Mouse (Mus musculus) heart, adult 11 months (tissue): ENCODE measurements around the gene Tnp1.

Source experiments
- DNase-seq: peaks from one replicate; pipeline ENCODE4 v3.0.0; 2022

Tnp1 gene

DNA sequence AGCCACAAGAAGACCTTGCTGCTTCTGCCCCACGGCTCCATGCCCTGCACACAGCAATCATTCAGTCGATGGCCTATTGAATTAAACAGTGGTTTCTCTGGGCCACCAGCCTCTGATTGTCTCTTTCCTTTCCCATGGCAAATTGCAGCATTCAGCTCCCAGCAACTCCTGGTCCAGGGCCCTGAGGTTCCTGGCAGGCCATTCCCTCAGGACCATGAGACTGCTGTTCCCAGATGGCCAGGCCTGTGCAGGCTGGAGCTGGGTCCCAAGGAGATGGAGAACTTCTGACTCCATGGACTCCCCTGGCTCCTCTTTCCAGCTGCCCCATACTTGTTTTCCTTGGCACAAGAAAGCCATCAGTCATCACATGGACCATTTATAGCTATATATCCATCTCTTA is 10.8 kb downstream of the Tnp1 start:
- DNase-seq, result peak; percentile 96

DNA sequence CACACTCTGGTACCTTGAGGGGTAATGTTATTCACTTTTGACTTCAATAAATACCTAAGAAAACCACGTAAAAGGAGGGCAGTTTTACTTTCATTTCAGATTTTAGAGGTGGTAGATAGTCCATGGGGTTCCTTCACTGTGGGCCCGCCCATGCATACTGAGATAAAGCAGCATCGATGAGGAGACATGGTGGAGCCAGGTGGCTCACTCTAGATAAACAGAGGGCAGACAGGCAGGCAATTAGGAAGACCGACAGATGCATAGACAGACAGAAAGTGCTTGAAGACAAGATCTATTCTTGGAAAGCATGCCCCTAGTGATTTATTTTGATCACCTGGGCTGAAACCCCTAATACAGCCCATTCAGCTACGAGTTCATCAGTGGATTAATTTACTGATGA is 13.1 kb downstream of the Tnp1 start:
- DNase-seq, result peak; percentile 41

DNA sequence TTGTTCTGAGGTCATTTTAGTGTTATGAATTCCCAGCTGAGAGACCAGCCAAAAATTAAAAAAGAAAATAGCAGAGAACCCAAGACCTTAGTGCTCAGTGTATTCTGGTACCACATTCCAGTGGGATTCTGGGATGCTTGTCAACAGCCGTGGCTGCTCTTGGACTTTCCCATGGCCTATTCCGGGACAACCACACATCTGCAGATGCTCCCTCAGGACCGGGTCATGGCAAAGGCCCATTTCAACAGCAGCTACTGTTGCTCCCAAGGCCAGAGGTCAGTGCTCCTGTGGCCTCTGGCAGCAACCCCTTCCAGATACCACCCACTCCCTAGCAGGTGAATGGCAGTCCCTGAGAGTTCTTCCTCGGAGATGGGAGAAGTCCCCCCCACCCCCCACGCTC is 13.7 kb downstream of the Tnp1 start:
- DNase-seq, result peak; percentile 96

DNA sequence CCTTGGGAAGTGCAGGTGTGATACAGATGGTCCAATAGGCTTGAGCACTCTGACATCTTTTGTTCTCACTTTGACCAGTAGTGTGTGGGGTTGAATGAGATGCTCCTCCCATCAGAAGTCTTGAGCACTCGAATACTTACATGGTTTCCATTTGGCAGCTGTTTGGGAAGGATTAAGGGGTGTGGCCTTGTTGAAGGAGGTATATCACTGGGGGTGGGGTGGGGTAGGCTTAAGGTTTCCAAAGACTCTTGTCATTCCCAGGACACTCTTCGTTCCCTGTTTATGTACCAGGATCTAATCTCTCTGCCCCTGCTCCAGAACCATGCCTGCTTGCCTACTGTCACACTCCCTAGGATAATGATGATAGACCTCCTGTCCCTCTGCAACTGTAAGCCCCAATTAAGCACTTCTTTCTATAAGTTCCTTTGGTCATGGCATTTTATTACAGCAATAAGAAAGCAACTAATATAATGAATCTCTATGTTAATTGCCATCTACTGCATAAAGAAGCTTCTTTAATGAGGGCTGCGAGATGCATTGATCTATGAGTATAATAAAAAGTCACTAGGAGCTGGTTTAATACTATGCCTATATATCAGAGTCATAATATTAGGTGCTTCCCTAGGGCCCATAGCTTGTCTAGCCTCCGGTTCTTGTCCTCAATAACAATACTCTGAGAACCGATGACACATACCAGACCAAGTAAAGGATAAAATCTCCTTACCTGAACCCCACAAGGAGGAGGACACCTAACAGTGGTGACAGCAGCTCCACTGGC is 20.8 kb downstream of the Tnp1 start:
- peak; percentile 52 for DNase-seq

DNA sequence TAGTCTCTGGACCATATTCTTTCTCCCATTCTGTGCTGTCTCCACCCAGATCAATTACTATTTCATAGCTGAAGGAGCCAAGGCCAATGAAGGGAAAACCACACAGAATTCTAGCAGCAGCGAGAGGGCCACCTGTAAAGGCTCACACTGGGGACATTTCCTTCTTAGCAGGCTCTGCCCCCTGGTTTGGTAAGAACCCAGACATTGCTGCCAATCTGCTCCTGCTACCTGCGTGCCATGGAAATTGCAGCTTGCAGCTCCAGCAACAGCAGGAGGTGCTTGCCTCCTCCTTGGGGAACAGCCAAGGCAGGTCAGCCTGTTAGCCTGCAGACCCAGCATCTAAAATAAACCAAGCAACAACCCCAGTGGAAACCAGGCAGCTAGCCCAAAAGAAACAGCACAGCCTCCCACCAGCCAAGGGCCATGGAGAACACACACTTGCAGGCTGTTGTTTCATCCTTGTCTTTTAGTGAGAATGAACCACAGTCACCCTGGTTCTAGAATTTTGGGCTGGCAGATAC is 22.7 kb downstream of the Tnp1 start:
- DNase-seq, result peak; percentile 91

DNA sequence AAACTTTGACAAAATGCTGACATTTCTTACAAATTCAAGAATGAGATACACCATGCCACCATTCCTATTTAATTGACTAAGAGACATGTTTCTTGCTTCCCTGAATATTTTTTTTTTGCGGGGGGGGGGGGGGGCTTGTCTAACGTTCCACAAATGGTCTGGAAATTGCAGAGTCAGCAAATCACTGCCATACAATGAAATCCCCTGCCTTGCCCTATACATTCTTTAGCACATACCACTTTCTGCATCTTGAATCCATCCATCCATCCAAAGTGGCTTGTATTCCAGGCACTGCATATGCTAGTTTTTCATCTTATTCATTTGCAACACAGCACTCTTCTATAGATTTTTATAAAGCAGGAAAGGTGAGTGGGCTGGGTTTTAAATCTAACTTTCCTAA is 23.5 kb downstream of the Tnp1 start:
- no peak for DNase-seq

DNA sequence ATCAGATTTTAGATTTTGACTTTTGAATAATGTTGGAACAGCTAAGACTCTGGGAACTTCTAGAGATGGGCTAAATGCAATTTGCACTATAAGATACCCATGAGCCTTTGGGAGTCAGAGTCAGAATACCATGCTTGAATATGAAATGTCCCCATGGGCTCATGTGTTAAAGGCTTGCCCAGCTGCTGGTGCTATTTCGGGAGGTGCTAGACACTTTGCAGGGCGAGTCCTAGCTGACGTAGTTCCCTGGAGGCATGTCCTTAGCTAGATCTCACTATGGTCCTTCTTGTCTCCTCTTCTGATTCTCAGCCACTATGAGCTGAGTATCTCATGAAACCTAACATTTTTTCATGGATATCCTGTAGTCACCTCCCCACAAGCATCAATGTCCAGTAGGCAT is 26.8 kb downstream of the Tnp1 start:
- DNase-seq, result peak; percentile 91

DNA sequence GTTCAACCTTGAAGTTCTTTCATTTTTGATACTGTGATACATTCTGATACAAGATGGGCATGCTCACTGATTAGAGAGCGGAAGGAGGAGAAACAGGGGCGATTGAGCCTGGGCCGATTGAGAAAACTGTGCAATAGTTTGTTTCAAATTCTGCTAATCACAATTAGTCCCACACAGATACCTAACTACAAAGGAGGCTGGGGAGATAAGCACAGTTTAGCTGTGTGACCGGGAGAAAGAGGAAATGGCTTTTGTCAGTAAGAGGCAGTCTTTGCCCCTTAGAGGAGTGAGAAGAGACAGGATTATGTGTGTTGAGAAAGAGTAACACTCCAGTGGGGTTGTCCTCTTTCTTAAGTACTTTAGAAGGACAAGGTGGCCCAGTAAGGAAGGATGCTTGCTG is 29.0 kb downstream of the Tnp1 start:
- DNase-seq, result peak; percentile 9

DNA sequence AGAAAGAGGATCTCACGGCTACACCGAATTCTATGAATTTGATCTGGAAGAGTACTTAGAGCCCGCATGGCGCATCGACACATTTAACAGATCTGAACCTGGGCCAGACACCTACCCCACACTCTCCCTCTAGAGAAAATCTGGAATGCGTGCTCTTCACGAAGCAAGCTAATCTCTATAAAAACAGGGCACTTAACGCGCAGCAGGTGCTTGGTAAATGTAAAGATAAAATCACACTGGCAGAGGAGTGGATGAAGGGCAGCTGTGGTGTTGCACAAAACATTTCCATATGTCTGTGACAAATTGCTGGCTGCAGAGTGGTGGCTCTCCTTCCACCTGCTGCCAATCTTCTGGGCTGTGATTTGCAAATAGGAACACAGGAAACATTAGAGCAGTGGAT is 36.8 kb downstream of the Tnp1 start:
- no peak for DNase-seq

DNA sequence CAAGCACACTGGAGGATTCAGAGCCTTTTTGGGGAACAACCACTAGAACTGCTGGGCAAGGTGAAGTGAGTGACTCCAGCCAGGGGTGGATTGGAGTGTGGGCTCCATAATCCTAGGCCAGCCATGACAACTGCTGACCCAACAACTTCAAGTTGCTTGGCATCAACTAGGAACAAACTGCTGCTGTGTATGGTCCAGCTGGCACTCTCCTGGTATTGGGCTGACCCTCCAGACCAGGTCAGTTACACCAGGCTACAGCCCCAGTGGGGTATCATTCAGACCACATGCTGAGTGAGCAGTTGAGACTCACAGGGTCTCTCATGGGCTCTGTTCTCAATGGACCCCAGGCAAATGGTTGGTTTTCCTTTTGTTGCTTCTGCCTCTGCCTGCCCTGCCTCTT is 41.5 kb downstream of the Tnp1 start:
- DNase-seq, result peak; percentile 57

DNA sequence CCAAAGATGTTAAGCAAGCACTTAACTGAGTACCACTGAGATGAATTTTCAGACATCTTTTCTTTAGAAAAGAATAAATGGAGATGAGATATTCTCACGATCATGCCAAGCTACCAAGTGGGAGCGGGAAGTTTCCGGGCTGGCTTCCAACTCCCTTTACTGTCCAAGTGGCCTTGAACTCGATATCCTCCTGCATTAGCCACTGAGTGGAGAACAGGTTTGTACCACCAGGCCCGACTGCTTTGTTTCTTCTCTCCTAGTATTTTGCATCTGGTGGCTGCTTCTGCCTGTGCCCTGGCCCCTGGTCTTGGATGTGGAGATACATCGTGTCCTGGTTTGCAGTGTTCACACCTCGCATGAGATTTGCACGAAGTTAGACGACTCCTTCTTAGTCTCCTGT is 45.2 kb downstream of the Tnp1 start:
- DNase-seq, result peak; percentile 72

DNA sequence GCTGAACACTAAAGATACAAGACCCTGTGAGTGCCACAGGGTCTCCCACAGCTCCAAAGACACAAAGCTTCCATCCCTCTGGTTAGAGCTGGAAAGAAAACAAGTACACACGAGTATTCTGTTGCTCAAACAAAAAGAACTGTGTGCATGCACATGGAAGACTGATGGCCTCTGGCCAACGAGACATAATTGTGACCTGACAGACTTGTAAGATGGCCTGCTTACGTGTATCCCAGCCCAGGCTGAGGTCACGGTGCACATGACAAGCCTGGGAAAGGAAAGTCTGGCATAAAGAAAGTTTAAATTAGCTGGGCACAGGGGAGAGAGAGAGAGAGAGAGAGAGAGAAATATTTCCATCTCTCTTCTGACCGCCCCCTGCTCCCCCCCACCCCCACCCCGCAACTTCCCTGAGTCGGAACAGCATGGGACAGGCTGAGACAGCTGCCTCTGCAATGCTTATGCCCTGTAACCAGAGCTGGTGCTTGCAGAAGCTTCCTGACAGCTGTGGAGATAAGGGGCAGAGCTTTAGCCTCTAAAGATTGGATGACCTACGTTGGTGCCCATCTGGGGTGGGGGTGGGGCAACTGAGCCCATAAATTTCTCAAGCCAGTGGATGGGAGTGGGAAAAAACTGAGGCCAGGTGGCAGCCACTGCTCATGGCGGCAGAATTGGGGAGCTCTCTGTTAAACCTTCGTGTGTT is 46.4 kb downstream of the Tnp1 start:
- DNase-seq, result peak; percentile 95

DNA sequence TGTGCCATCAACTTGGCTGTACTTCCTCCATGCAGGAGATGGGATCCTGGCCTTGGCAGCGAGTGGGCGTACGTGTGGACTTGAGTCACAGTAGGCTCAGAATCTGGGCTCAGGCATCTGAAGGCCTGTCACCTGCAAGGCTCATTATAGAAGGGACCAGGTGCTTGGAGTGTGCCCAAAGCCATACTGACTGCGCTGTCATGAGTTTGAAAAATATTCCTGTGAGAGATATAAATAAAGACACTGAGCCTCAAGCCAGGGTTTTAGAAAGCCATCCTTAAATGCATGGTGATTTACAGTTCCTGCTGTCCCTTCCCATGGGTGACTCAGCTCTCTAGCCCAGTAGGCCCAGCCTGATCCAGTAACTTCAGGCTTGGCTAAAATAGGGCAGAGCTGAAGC is 49.3 kb downstream of the Tnp1 start:
- peak; percentile 86 for DNase-seq
